Mouse (Mus musculus) G1E (cell line): ENCODE data around the gene Olfr317.
"Not testable (repeated sequence)": the region's sequence is repeated elsewhere in the genome, so short reads cannot be mapped to it uniquely, and the experiment has no call there.

Experiments used
- CTCF ChIP-seq: IDR thresholded peaks from 2 replicates; pipeline ENCODE4 v1.5.1; 2012; ENCODE audit warnings: low read depth, low read length, inconsistent platforms, mixed read lengths
- POLR2AphosphoS5 ChIP-seq: IDR thresholded peaks from 2 replicates; pipeline ENCODE4 v1.6.1; 2012; ENCODE audit warnings: low read depth, low read length, inconsistent platforms; ENCODE audit not compliant: insufficient replicate concordance

- not testable (repeated sequence) for TF ChIP-seq POLR2AphosphoS5, CTCF
Measured at GRCm38 (mm10) chr11:58727896-58728650, 10.9 kb downstream of the Olfr317 start.
